Mouse (Mus musculus) brain, embryonic 18.5 days (tissue): ENCODE measurements at regions not wholly inside any gene's neighbourhood (a gene's known extent, or its start where the extent isn't known, plus 50 kb on each side); places are given as distances from the start of the nearest gene placed in this dataset.

Experiments
- DNase-seq: peaks from one replicate; pipeline ENCODE4 v3.0.0-alpha.2; 2012; ENCODE audit warnings: low read depth, low spot score

- DNase-seq: no peak
Observed at GRCm38 (mm10) chr1:55807028-55807427, 401.3 kb downstream of the Plcl1 start.

- DNase-seq: no peak
Observed at GRCm38 (mm10) chr1:55808724-55809519, 403.2 kb downstream of the Plcl1 start.

GRCm38 (mm10) chr1:55812486-55812885, 406.8 kb downstream of the Plcl1 start:
- DNase-seq: no peak

GRCm38 (mm10) chr1:55820866-55821500, 415.3 kb downstream of the Plcl1 start:
- DNase-seq: no peak

- DNase-seq: no peak
Observed at GRCm38 (mm10) chr1:55822599-55822998, 416.9 kb downstream of the Plcl1 start.

GRCm38 (mm10) chr1:55827191-55827590, 421.5 kb downstream of the Plcl1 start:
- DNase-seq: no peak

- DNase-seq: no peak
Observed at GRCm38 (mm10) chr1:55835281-55835680, 429.6 kb downstream of the Plcl1 start.

- DNase-seq: no peak
Observed at GRCm38 (mm10) chr1:55836750-55837149, 431.0 kb downstream of the Plcl1 start.

- no peak for DNase-seq
Observed at GRCm38 (mm10) chr1:55837366-55837765, 431.6 kb downstream of the Plcl1 start.

DNA sequence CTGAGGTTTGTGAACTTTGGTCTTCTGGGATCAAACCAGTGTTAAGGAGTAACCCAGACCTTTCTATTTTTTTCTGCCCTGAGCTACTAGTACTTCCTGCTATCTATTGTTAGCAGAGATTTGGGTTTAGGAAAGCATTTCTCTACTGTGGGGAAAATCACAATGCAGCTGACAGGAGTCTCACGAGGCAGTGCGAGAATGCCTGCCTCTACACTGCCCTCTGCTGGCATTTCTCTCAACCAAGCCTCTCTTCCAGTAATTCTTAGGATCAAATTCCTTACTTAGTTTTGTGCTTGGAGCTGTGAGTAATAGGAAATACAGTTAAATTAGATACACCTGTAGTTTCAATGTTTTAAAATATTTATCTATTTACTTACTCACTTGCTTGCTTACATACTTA, 432.4 kb downstream of the Plcl1 start:
- DNase-seq: peak; percentile 42

- DNase-seq: no peak
Observed at GRCm38 (mm10) chr1:55848806-55849205, 443.1 kb downstream of the Plcl1 start.

- no peak for DNase-seq
Observed at GRCm38 (mm10) chr1:55852354-55852753, 446.6 kb downstream of the Plcl1 start.

GRCm38 (mm10) chr1:55859113-55859512, 453.4 kb downstream of the Plcl1 start:
- DNase-seq: no peak

DNA sequence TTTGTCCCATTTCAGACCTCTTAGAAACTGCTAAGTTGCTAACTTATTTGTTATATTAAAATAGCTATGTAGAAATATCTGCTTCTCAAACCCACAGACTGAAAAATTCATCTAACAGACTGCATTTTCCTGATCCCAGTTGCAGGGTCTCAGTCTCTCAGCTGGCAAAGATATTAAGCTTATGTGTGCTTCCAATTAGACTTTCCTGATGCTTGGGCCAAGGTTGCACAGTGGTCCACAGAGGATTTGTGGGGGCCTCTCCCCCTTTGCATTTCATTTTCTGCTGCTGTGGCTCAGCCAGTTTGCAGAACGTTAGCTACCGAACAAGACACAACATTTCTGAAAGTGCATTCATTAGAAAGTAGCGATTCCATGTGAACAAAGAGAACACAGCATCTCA, 457.4 kb downstream of the Plcl1 start:
- no peak for DNase-seq

GRCm38 (mm10) chr1:55865274-55865673, 459.6 kb downstream of the Plcl1 start:
- no peak for DNase-seq

- DNase-seq: no peak
Observed at GRCm38 (mm10) chr1:55866677-55867076, 461.0 kb downstream of the Plcl1 start.

DNA sequence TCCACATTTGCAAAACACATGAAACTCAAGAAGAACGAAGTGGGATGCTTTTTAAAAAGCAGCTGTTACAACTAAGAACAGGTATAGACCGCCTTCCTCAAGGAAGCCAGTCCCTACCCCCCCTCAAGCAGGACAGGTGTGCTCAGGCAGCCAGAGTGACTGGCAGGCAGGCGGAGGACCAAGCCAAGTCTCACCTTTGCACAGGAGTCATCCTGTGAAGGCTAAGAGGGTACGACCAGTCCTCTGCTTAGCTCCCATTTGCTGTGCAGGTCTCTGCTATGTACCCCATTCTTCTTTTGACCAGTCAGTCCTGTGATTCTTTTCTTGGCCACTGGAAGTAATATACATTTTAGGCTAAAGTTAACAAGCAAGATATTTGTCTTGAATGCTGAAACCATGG, 467.9 kb downstream of the Plcl1 start:
- DNase-seq: no peak

- peak; percentile 63 for DNase-seq
Observed at GRCm38 (mm10) chr1:55874143-55874867, 468.6 kb downstream of the Plcl1 start.

DNA sequence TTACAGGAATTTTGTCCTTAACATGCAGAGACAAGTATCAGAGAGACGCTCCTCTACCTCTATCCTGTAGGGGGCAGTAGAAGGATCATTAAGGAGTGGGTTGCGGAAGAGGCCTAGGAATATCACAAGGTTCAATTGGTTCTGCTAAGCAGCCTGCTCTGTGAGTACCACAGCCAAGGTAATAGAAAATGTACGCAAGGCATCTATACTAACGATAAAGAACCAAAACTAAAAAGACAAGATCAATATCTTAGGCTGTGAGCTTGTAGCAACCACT, 469.1 kb downstream of the Plcl1 start:
- no peak for DNase-seq

- DNase-seq: no peak
Observed at GRCm38 (mm10) chr1:55884576-55884975, 478.9 kb downstream of the Plcl1 start.

DNA sequence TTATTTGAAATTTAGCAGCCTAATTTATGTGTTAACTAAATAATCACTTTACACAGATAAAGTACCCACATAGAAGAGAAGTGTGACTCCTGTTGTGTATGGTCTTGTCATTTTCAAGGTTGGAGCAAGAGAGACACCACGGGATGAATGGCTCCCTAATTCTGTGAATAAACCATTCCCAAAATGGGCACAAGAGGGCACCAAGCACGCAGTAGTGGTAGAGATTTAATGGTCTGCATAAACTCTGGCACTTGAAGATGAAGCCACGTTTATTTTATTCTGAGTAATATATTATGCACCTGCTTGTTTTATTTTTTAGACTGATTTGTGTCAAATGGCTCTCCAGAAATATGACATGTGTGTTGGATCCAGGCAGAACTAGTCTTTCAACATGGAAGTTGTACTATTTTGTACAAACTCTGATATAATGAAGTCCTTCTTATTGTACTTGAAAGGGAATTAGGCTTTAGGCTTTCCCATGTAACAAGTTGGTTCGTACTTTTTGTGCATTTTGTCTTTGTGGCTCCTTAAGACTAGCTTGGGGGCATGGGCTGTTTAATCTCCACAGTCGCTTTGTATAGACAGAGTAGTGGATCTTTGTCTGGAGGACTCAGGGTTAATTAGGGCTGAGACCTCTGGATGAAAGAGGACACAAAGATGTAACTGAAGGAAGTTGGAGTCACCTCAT, 480.8 kb downstream of the Plcl1 start:
- DNase-seq: no peak

DNA sequence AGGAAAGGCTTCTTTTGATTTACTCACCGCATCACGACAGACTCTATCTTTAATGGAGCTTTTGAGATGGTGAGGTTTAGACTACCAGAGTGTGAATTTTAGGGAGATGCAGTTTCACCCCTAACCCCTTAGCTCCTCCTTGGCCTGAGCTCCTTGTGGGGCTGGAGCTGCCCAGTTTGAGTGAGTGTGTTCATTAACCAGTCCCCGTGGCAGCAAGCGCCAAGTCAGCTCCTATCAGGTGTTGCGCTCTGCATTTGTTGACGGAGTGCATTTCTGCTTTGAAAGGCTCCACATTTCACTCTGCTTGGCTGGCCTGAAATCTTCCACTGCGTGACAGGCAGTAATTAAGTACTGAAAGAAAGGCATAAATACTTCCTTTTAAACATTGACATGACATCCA, 481.7 kb downstream of the Plcl1 start:
- no peak for DNase-seq
